Mouse (Mus musculus) stomach, embryonic 16.5 days (tissue): Measurements from ENCODE around the gene Tmem131l. TPM values are rescaled to one million over a fixed set of nuclear protein-coding genes. Genes with fewer than 3 reads are reported as not detected.
A peak's percentile ranks its signal among the peaks of the same experiment; 100 is the strongest.

Source experiments
- ATAC-seq: fragments of 200-750 bp; cut with Nextera tagmentation; 2 replicates; pipeline ENCODE4 v1.8.0; 2017; ENCODE audit warnings: moderate number of reproducible peaks, moderate TSS enrichment; ENCODE audit not compliant: insufficient read depth, low FRiP score
- H3K27ac ChIP-seq: fragments of 300-500 bp; sonication (generic); 2 replicates; pipeline ENCODE4 v1.5.1; 2014; ENCODE audit warnings: low read length
- H3K27me3 ChIP-seq: fragments of 300-500 bp; sonication (generic); 2 replicates; pipeline ENCODE4 v1.6.1; 2014; ENCODE audit warnings: low read length, control low read depth, mixed read lengths; ENCODE audit not compliant: control insufficient read depth, insufficient read depth
- H3K36me3 ChIP-seq: fragments of 300-500 bp; sonication (generic); 2 replicates; pipeline ENCODE4 v1.6.1; 2014; ENCODE audit warnings: low read length; ENCODE audit not compliant: control insufficient read depth, insufficient read depth
- H3K4me1 ChIP-seq: fragments of 300-500 bp; sonication (generic); 2 replicates; pipeline ENCODE4 v1.6.1; 2014; ENCODE audit warnings: low read length, control low read depth, mixed read lengths; ENCODE audit not compliant: control insufficient read depth, insufficient read depth
- H3K4me2 ChIP-seq: fragments of 300-500 bp; sonication (generic); 2 replicates; pipeline ENCODE4 v1.6.1; 2014; ENCODE audit warnings: low read depth, low read length, mixed read lengths
- H3K4me3 ChIP-seq: fragments of 300-500 bp; sonication (generic); replicated peaks from 2 replicates; pipeline ENCODE4 v1.5.1; 2014; ENCODE audit warnings: mild to moderate bottlenecking, low read length
- H3K9ac ChIP-seq: fragments of 300-500 bp; sonication (generic); 2 replicates; pipeline ENCODE4 v1.6.1; 2014; ENCODE audit warnings: low read length
- H3K9me3 ChIP-seq: fragments of 300-500 bp; sonication (generic); replicated peaks from 2 replicates; pipeline ENCODE4 v1.6.1; 2016; ENCODE audit warnings: low read length, control low read depth; ENCODE audit not compliant: control insufficient read depth
- WGBS: fragments of 180-500 bp; shearing (Covaris S2); extraction: QIAGEN DNeasy Blood & Tissue Kit; methylation state at CpG from one replicate; pipeline ENCODE4 v1.1.7; 2014; 5-methylcytosine and 5-hydroxymethylcytosine counted together
- polyA plus RNA-seq: library from polyadenylated mRNA; unstranded; fragments of >200 nt; fragmentation: Nextera tagmentation; extraction: Ambion mirVana; gene quantifications from 2 replicates; pipeline ENCODE4 v1.2.1, GENCODE M21; 2015

Gene Tmem131l
- polyA plus RNA-seq, result 38.9 and 41.7 TPM in 2 replicates

DNA sequence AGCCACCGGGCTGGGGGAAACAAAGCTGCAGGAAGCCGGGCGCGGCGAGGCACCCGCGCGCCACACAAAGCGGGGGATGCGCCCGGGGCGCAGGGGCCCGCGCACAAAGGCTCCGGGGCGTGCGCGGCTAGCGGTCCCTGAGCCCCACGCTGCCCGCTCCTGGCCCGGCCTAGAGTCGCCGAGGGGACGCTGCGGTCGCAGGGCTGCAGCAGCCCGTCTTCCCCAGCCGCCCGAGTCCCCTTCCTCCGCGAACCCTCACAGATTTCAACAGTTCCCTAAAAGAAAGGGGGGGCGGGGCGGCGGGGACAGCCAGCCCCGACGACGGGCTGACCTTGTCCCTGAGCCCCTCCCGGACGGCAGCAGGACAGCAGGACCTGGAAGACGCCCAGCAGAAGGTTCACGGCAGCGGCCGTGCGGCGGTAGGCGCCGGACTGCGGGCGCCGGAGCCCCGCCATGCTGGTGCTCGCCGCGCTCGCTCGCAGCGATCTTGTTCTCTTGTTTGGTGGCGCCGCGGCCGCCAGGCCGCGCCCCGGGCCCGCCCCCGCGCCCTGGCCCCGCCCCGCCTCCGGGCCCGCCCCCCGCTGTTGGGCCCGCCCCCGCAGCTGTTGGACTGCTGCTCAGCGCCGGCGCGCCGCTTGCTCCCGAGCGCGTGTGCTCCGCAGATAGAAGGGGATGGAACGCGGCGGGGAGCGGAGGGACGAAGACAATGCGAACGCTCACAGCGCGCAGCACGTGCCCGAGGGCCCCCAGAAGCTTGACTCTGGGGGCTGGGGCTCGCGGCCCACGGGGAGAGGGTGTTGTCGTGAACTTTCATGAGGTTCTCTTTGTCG is at the start of gene Tmem131l:
Tmem131l (minus strand) TSS at position 530 of the 830 bp plus-strand sequence.
- Histone ChIP-seq H3K27me3 (no peaks in the 10 kb centered on the region), H3K4me1 (peaks cover 25% of the 10 kb centered on the region), H3K4me2 (peak within 1 kb of the TSS; percentile 99), H3K36me3 (no peaks in the 10 kb centered on the region), H3K27ac (peak within 1 kb of the TSS; percentile 95), H3K4me3 (peak within 1 kb of the TSS; percentile 97), H3K9ac (peak within 1 kb of the TSS; percentile 96), H3K9me3 (no peaks in the 10 kb centered on the region)
- peak; percentile 94 for ATAC-seq
- WGBS, result under 1% methylated on average over 95 of the region's 100 CpGs

DNA sequence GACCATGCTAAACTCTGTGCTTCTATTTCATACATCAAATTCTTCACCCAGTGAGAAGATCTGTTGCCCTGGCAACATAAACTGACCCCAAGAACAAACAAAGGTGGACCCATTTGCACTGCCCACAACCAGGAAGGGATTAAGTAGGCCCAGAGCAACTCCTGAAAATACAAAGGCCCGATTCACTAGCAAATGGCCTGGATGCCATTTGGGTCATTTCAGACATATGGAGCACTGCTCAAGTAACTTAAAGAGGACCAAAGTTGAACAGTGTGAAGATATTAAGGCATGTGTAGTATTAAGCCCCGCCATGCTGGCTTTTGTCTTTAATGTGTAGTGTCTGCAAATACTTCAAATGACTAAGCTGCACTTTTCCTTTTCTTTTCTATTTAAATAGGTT is 46.9 kb upstream of the Tmem131l start:
- whole genome bisulfite sequencing, result 62% methylated on average over 2 of the region's 2 CpGs
- H3K4me3 ChIP-seq, result no peak overlapping the region
- H3K27me3 ChIP-seq, result no peaks in the 10 kb centered on the region
- 0 out of 2 replicates have a peak, but pooled peaks cover 3% of the 10 kb centered on the region for H3K9me3 ChIP-seq
- no peak overlapping the region for H3K4me2 ChIP-seq
- no peaks in the 10 kb centered on the region for H3K36me3 ChIP-seq
- ATAC-seq, result no peak
- no peak overlapping the region for H3K27ac ChIP-seq
- H3K4me1 ChIP-seq, result no peaks in the 10 kb centered on the region
- no peak overlapping the region for H3K9ac ChIP-seq

DNA sequence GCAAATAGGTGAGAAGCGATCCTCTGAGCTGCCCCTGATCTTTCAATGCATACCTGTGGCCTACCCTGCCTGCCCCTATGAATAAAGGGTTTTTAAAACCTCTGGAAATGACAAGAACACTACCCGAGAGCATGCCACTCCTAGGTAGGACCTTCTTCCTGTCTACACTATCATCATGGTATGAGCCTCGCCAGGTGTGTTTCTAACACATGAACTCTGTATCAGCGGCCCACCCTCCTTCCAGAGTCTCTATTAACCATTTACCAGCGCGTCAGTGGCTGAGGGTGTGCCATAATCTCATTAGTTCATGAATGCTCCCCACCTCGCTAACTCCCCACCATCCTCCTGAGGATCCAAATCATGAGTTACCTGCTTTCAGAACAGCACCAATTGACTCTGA is 46.4 kb upstream of the Tmem131l start:
- 80% methylated on average over 7 of the region's 7 CpGs for WGBS
- H3K27ac ChIP-seq, result no peak overlapping the region
- no peaks in the 10 kb centered on the region for H3K36me3 ChIP-seq
- 0 out of 2 replicates have a peak, but pooled peaks cover 4% of the 10 kb centered on the region for H3K9me3 ChIP-seq
- no peak overlapping the region for H3K9ac ChIP-seq
- no peak overlapping the region for H3K4me2 ChIP-seq
- H3K4me1 ChIP-seq, result no peaks in the 10 kb centered on the region
- no peaks in the 10 kb centered on the region for H3K27me3 ChIP-seq
- no peak overlapping the region for H3K4me3 ChIP-seq
- no peak for ATAC-seq

DNA sequence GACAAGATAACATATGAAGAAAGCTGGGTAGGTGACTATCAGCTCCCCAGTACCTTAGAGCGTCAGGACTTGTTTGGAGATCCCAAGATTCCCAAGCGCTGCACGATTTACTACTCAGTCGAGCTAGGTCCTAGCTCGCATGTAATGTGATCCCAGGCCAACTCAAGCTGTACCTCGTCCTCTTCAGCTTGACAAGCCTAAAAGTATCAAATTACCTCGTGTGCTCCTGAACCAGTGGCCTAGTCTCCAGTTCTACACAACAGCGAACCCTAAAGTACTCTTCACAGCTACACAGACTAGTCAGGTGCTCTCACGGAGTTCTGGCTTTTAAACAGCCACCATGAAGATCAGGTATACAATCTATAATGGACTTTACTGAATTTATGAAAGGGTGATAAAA is 45.5 kb upstream of the Tmem131l start:
- no peaks in the 10 kb centered on the region for H3K36me3 ChIP-seq
- ATAC-seq, result peak; percentile 72
- WGBS, result 25% methylated on average over 9 of the region's 9 CpGs
- H3K4me1 ChIP-seq, result no peaks in the 10 kb centered on the region
- H3K9me3 ChIP-seq, result 0 out of 2 replicates have a peak, but pooled peaks cover 4% of the 10 kb centered on the region
- no peak overlapping the region for H3K4me2 ChIP-seq
- H3K27ac ChIP-seq, result no peak overlapping the region
- H3K4me3 ChIP-seq, result no peak overlapping the region
- no peak overlapping the region for H3K9ac ChIP-seq
- no peaks in the 10 kb centered on the region for H3K27me3 ChIP-seq

DNA sequence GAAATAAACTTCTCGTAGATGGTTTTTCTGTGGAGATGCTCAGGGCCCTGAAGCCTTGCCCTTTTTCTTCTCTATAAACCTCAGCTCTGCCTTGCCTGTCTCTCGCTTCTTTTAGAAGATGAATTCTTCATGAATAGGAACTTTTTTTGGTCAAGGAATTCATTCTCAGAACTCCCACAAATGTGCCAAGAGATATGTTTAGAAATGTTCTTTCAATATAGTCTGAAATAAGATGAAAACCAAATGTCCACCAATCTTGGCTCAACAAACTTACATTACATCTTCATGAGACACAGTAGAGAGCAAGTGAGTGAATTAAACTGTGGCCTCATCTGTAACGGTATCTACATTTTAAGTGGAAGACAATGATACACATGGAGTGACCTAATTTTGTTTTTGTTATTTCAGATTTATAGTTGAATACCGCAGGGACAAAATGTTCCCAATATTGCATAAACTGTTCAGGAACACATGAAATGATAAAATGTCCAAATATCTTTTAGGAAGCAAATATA is 41.3 kb upstream of the Tmem131l start:
- Histone ChIP-seq H3K9me3 (peaks cover 4% of the 10 kb centered on the region; the same call in 1 of the 2 replicates), H3K27ac (no peak overlapping the region), H3K4me2 (no peak overlapping the region), H3K4me3 (no peak overlapping the region), H3K9ac (no peak overlapping the region), H3K27me3 (no peaks in the 10 kb centered on the region), H3K36me3 (no peaks in the 10 kb centered on the region), H3K4me1 (0 out of 2 replicates have a peak, but pooled peaks cover 3% of the 10 kb centered on the region)
- no peak for ATAC-seq
- 64% methylated on average over 4 of the region's 4 CpGs for WGBS

DNA sequence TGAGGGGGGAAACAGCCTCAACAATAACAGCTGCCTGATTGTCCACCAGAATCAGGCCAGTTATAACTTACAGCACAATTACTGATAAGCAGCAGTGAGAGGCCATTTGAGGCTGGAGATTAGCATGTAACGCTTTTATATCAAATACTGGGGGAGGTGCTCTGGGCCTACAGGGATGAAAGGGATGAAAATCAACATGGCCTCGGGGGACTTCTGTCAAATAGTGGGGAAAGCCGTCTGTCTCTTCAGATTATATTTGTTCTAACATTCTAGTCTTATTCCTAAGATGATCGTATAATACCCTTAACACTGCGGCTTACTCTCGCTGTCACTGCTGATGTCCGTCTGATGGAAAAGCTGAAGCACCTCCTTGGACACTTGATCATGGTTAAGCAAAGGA is 40.1 kb upstream of the Tmem131l start:
- H3K9me3 ChIP-seq, result peaks cover 4% of the 10 kb centered on the region; the same call in 1 of the 2 replicates
- 0 out of 2 replicates have a peak, but pooled peaks cover 3% of the 10 kb centered on the region for H3K4me1 ChIP-seq
- WGBS, result 76% methylated on average over 7 of the region's 7 CpGs
- H3K36me3 ChIP-seq, result no peaks in the 10 kb centered on the region
- H3K9ac ChIP-seq, result no peak overlapping the region; the same call in 1 of the 2 replicates
- H3K27ac ChIP-seq, result no peak overlapping the region; the same call in 1 of the 2 replicates
- H3K27me3 ChIP-seq, result no peaks in the 10 kb centered on the region
- H3K4me3 ChIP-seq, result no peak overlapping the region
- no peak overlapping the region for H3K4me2 ChIP-seq
- no peak for ATAC-seq

DNA sequence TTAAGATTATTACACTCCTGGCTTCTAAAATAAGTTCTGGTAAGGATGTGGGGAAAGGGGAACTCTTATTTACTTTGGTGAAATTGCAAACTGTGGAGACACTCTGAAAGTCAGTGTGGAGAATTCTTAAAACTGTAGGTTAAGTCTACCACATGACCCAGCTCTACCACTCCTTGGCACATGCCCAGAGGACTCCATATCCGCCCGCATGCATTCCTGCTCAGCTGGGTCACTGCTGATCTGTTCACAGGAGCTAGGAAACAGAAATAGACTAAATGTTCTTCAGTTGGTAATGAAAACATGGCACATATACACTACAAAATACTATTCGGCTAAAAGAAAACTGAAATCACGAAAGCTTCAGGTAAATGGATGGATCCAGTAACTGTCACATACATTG is 37.5 kb upstream of the Tmem131l start:
- Histone ChIP-seq H3K27me3 (no peaks in the 10 kb centered on the region), H3K27ac (no peak overlapping the region), H3K4me2 (no peak overlapping the region), H3K36me3 (no peaks in the 10 kb centered on the region), H3K4me3 (no peak overlapping the region), H3K4me1 (0 out of 2 replicates have a peak, but pooled peaks cover 3% of the 10 kb centered on the region), H3K9me3 (peaks cover 4% of the 10 kb centered on the region; the same call in 1 of the 2 replicates), H3K9ac (no peak overlapping the region)
- WGBS, result 81% methylated on average over 4 of the region's 4 CpGs
- no peak for ATAC-seq

DNA sequence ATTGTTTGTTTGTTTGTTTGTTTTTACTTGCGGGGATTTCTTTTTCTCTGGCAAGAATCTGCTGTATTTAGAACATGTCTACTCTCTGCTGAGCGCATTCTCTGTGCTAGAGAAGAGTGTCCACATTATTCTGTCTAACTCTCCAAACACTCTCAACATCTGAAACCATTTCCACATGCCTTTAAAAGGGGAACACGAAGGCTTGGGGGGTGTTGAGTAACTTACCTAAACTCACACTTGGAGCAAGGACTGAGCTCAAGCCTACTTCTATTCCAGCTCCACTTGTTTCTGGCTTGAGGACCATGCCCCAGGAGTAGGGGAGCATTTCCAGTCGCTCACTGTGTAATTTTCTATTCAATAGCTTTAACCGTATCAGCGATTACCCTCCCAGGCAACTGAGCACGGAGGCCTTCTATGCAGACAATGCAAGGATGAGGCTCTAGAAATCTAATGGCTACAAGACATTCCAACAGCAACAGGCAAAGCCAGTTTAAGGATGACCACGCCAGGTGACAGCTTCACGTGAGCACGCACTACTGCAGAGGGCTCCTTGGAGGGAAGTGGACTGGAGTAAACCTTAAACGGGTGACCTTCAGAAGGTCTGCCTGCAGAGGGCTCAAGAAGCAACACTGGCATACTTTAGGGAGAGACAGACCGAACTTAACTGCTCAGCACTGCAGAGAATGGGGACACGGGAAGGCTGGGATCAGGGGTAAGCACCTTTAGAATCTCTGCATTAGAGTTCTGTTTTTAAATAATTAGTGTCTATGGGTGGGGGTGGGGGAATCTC is 36.8 kb upstream of the Tmem131l start:
- no peaks in the 10 kb centered on the region for H3K27me3 ChIP-seq
- no peak for ATAC-seq
- no peaks in the 10 kb centered on the region; the same call in 1 of the 2 replicates for H3K9me3 ChIP-seq
- no peak overlapping the region for H3K4me2 ChIP-seq
- H3K4me1 ChIP-seq, result 0 out of 2 replicates have a peak, but pooled peaks cover 3% of the 10 kb centered on the region
- no peak overlapping the region for H3K4me3 ChIP-seq
- WGBS, result 75% methylated on average over 13 of the region's 13 CpGs
- H3K27ac ChIP-seq, result no peak overlapping the region; the same call in 1 of the 2 replicates
- H3K9ac ChIP-seq, result no peak overlapping the region
- no peaks in the 10 kb centered on the region for H3K36me3 ChIP-seq
